8 mouse cellular contexts compared by ENCODE assay signal in genomic region chr1:151564377-151564776, GRCm38 (mm10). TPM values are rescaled to one million over a fixed set of nuclear protein-coding genes. Genes with fewer than 3 reads are reported as not detected.
A peak's percentile ranks its signal among the peaks of the same experiment; 100 is the strongest.
DNase-seq lines count a peak whose midpoint lies in the region; ATAC-seq and TF ChIP-seq lines count a peak whose summit lies in the region.

No protein-coding gene starts in this region.

- H3K27ac ChIP-seq in heart, embryonic 12.5 days (ENCODE audit: poor library complexity, severe bottlenecking): no peak overlapping the region
- H3K27ac ChIP-seq in limb, embryonic 13.5 days: no peak overlapping the region
- H3K27ac ChIP-seq in midbrain, postnatal 0 days (ENCODE audit: low read depth, low read length): no peak overlapping the region

- no peak for ATAC-seq in heart, embryonic 12.5 days (ENCODE audit: insufficient number of reproducible peaks, low FRiP score)
- ATAC-seq in limb, embryonic 13.5 days (ENCODE audit: low FRiP score, low read depth): peak; percentile 87
- ATAC-seq in midbrain, postnatal 0 days (ENCODE audit: low FRiP score): peak; percentile 63; the same call in 1 of the 2 replicates

- no peak overlapping the region for H3K4me3 ChIP-seq in heart, embryonic 12.5 days
- no peak overlapping the region for H3K4me3 ChIP-seq in limb, embryonic 13.5 days
- no peak overlapping the region for H3K4me3 ChIP-seq in midbrain, postnatal 0 days (ENCODE audit: low read depth, low read length)

- peak; percentile 86 to 93 for DNase-seq in heart, adult 18-20 months
- DNase-seq in embryo, embryonic 11.5 days (ENCODE audit: low read depth, low spot score): peak; percentile 54
- peak; percentile 85 to 89 for DNase-seq in gastrocnemius, postnatal 4 days (ENCODE audit: low spot score in 2 of 2)
- peak; percentile 81 for DNase-seq in kidney, adult 9 months
- DNase-seq in midbrain, postnatal 0 days (ENCODE audit: low spot score): peak; percentile 74
- DNase-seq in spleen, adult 18-20 months: peak; percentile 48 to 81

- H3K4me2 ChIP-seq in heart, embryonic 12.5 days: no peak overlapping the region
- no peak overlapping the region for H3K4me2 ChIP-seq in limb, embryonic 13.5 days (replicated peaks)
- H3K4me2 ChIP-seq in midbrain, postnatal 0 days (ENCODE audit: low read depth, low read length, poor library complexity, severe bottlenecking): no peak overlapping the region

- H3K9me3 ChIP-seq in heart, embryonic 12.5 days (replicated peaks): no peaks in the 10 kb centered on the region
- H3K9me3 ChIP-seq in limb, embryonic 13.5 days: no peaks in the 10 kb centered on the region
- H3K9me3 ChIP-seq in midbrain, postnatal 0 days (ENCODE audit: low read length): no peaks in the 10 kb centered on the region

- 0 out of 2 replicates have a peak, but pooled peaks cover 4% of the 10 kb centered on the region for H3K27me3 ChIP-seq in heart, embryonic 12.5 days (replicated peaks)
- H3K27me3 ChIP-seq in limb, embryonic 13.5 days: peaks cover 2% of the 10 kb centered on the region; the same call in 1 of the 2 replicates
- H3K27me3 ChIP-seq in midbrain, postnatal 0 days (ENCODE audit: insufficient read depth, low read length): no peaks in the 10 kb centered on the region

- TF ChIP-seq CTCF in midbrain, postnatal 0 days (IDR thresholded peaks at IDR 0.05): peak; percentile 81

- 13% methylated on average over 12 of the region's 12 CpGs for WGBS in heart, embryonic 12.5 days
- WGBS in limb, embryonic 13.5 days: 15% methylated on average over 12 of the region's 12 CpGs
- 15% methylated on average over 12 of the region's 12 CpGs for WGBS in midbrain, postnatal 0 days

- no peaks in the 10 kb centered on the region for H3K4me1 ChIP-seq in heart, embryonic 12.5 days (replicated peaks)
- H3K4me1 ChIP-seq in limb, embryonic 13.5 days: no peaks in the 10 kb centered on the region
- H3K4me1 ChIP-seq in midbrain, postnatal 0 days (ENCODE audit: insufficient read depth, low read length): no peaks in the 10 kb centered on the region

- H3K36me3 ChIP-seq in heart, embryonic 12.5 days: no peaks in the 10 kb centered on the region
- H3K36me3 ChIP-seq in limb, embryonic 13.5 days: no peaks in the 10 kb centered on the region
- no peaks in the 10 kb centered on the region for H3K36me3 ChIP-seq in midbrain, postnatal 0 days (ENCODE audit: insufficient read depth, low read length)

- H3K9ac ChIP-seq in heart, embryonic 12.5 days: no peak overlapping the region
- H3K9ac ChIP-seq in limb, embryonic 13.5 days: no peak overlapping the region
- no peak overlapping the region for H3K9ac ChIP-seq in midbrain, postnatal 0 days (replicated peaks; ENCODE audit: low read length, poor library complexity, severe bottlenecking)

RNA-seq across cellular contexts. Expression of gene Fam129a, which starts 6.6 kb away (rescaled TPM):
- 10 to 100 TPM; 10.6 to 11.9 TPM for total RNA-seq in heart, adult 18-20 months (2021)
- 4.3 and 4.4 TPM in 2 replicates for polyA plus RNA-seq in heart, embryonic 12.5 days (2016; fragmentation: Nextera tagmentation; extraction: Ambion mirVana)
- 10 to 100 TPM; 55.7 to 66.2 TPM for total RNA-seq in gastrocnemius, postnatal 4 days (2021)
- polyA plus RNA-seq in limb, embryonic 13.5 days (2015; fragmentation: Nextera tagmentation; extraction: Ambion mirVana): 8.6 and 11.1 TPM in 2 replicates
- 1.4 and 3.5 TPM in 2 replicates for total RNA-seq in midbrain, postnatal 0 days (2014; rRNA removed)
- 1.2 and 1.6 TPM in 2 replicates for polyA plus RNA-seq in midbrain, postnatal 0 days (2015; fragmentation: Nextera tagmentation; extraction: Ambion mirVana)

Comparison
In these comparisons a context has a peak if more than half of its experiments do, and no peak if none do; other contexts are left out.
1. RNA of gene Fam129a, which starts 6.6 kb away (total RNA-seq): 55.7 to 66.2 TPM in gastrocnemius, postnatal 4 days; 10.6 to 11.9 TPM in heart, adult 18-20 months and 1.4 to 3.5 TPM in midbrain, postnatal 0 days; every median in the first group is over 4 times any median in the second.
2. Peak in every context shown above with its lines, with median percentiles within 50 percentile points of each other: DNase-seq.